ENCODE assay signal across 26 mouse cellular contexts in genomic region chr6:35759606-35760246, GRCm38 (mm10).
DNase-seq lines count a peak whose midpoint lies in the region; ATAC-seq and TF ChIP-seq lines count a peak whose summit lies in the region.
"Had no signal": no experiment of that assay in that cellular context is flagged by ENCODE, and none has a peak within 500 bp of the region (broad histone marks: within the 10 kb centered on the region; RNA-seq: fewer than 3 reads in every experiment).

No protein-coding gene starts in this region.

- H3K36me3 ChIP-seq in limb, embryonic 12.5 days: no peaks in the 10 kb centered on the region
- no peaks in the 10 kb centered on the region for H3K36me3 ChIP-seq in limb, embryonic 10.5 days
- no peaks in the 10 kb centered on the region for H3K36me3 ChIP-seq in forebrain, embryonic 15.5 days
- H3K36me3 ChIP-seq in hindbrain, embryonic 16.5 days (ENCODE audit: control insufficient read depth, insufficient read depth, low read length): no peaks in the 10 kb centered on the region
- H3K36me3 ChIP-seq: embryonic facial prominence, embryonic 12.5 days; G1E; heart, embryonic 15.5 days; midbrain, embryonic 12.5 days had no signal

- H3K27ac ChIP-seq in limb, embryonic 12.5 days: no peak overlapping the region
- no peak overlapping the region for H3K27ac ChIP-seq in limb, embryonic 10.5 days
- H3K27ac ChIP-seq in forebrain, embryonic 15.5 days (replicated peaks): no peak overlapping the region
- H3K27ac ChIP-seq in hindbrain, embryonic 16.5 days (ENCODE audit: low read depth, low read length): no peak overlapping the region
- H3K27ac ChIP-seq: embryonic facial prominence, embryonic 12.5 days; heart, embryonic 15.5 days; macrophage; midbrain, embryonic 12.5 days had no signal

- WGBS in limb, embryonic 12.5 days: 61% methylated on average over 3 of the region's 3 CpGs
- WGBS in limb, embryonic 10.5 days: 76% methylated on average over 3 of the region's 3 CpGs
- 38% methylated on average over 3 of the region's 3 CpGs for WGBS in forebrain, embryonic 15.5 days
- WGBS in hindbrain, embryonic 16.5 days: 63% methylated on average over 3 of the region's 3 CpGs

- no peak for TF ChIP-seq POLR2A in brain, embryonic 14.5 days (IDR thresholded peaks at IDR 0.05; ENCODE audit: borderline replicate concordance, extremely low read depth, insufficient read depth, insufficient read length, poor library complexity, severe bottlenecking)

- no peak overlapping the region for H3K4me2 ChIP-seq in limb, embryonic 12.5 days
- no peak overlapping the region for H3K4me2 ChIP-seq in forebrain, embryonic 15.5 days (replicated peaks)
- no peak overlapping the region for H3K4me2 ChIP-seq in hindbrain, embryonic 16.5 days (ENCODE audit: low read length)
- H3K4me2 ChIP-seq: embryonic facial prominence, embryonic 12.5 days; heart, embryonic 15.5 days; liver, embryonic 11.5 days; midbrain, embryonic 12.5 days had no signal

- ATAC-seq in limb, embryonic 12.5 days (ENCODE audit: insufficient number of reproducible peaks, insufficient read depth, low FRiP score, low TSS enrichment, low read depth): 0 out of 2 replicates have a peak, but pooled peaks have one; percentile 31
- 0 out of 2 replicates have a peak, but pooled peaks have one; percentile 32 for ATAC-seq in forebrain, embryonic 15.5 days (replicated peaks)
- ATAC-seq in hindbrain, embryonic 16.5 days: peak; percentile 74
- ATAC-seq: liver, postnatal 0 days; lung, postnatal 0 days; Patski had no signal

- no peak overlapping the region for H3K4me3 ChIP-seq in limb, embryonic 12.5 days (replicated peaks)
- H3K4me3 ChIP-seq in limb, embryonic 10.5 days: no peak overlapping the region
- H3K4me3 ChIP-seq in forebrain, embryonic 15.5 days: no peak overlapping the region
- H3K4me3 ChIP-seq in hindbrain, embryonic 16.5 days (ENCODE audit: low read length): no peak overlapping the region
- H3K4me3 ChIP-seq: embryonic facial prominence, embryonic 12.5 days; heart, embryonic 15.5 days; midbrain, embryonic 12.5 days had no signal

- TF ChIP-seq CTCF in brain, embryonic 14.5 days (IDR thresholded peaks at IDR 0.05; ENCODE audit: borderline replicate concordance, extremely low read depth, insufficient read depth, insufficient read length): no peak

- no peak overlapping the region for H3K9ac ChIP-seq in limb, embryonic 12.5 days (replicated peaks)
- H3K9ac ChIP-seq in forebrain, embryonic 15.5 days (replicated peaks): no peak overlapping the region
- H3K9ac ChIP-seq in hindbrain, embryonic 16.5 days (ENCODE audit: low read depth, low read length): no peak overlapping the region
- H3K9ac ChIP-seq: embryonic facial prominence, embryonic 12.5 days; heart, embryonic 15.5 days; liver, postnatal 0 days; midbrain, embryonic 12.5 days had no signal

- no peaks in the 10 kb centered on the region; the same call in 1 of the 2 replicates for H3K4me1 ChIP-seq in limb, embryonic 12.5 days (replicated peaks)
- H3K4me1 ChIP-seq in limb, embryonic 10.5 days: peaks cover 10% of the 10 kb centered on the region
- no peaks in the 10 kb centered on the region for H3K4me1 ChIP-seq in forebrain, embryonic 15.5 days
- no peaks in the 10 kb centered on the region for H3K4me1 ChIP-seq in hindbrain, embryonic 16.5 days (ENCODE audit: control insufficient read depth, insufficient read depth, low read depth, low read length)
- H3K4me1 ChIP-seq: embryonic facial prominence, embryonic 12.5 days; heart, embryonic 15.5 days had no signal

- no peak for DNase-seq in limb, embryonic 10.5 days (ENCODE audit: low spot score)
- DNase-seq in brain, embryonic 14.5 days (ENCODE audit: low read depth): peak; percentile 63
- DNase-seq in spleen, postnatal 10 days (ENCODE audit: low spot score in 2 of 2): no peak
- no peak for DNase-seq in embryo, embryonic 10.5 days (ENCODE audit: low spot score)
- DNase-seq: adrenal gland, postnatal 36 days; B cell, adult 2 months; cerebellum, adult 11-12 months; cerebellum, postnatal 14 days; heart, postnatal 36 days; kidney, adult 2 months; kidney, postnatal 10 days; liver, postnatal 0 days; right cerebral cortex, postnatal 25 days; thymus, postnatal 25 days had no signal

- H3K9me3 ChIP-seq in limb, embryonic 12.5 days: no peaks in the 10 kb centered on the region
- H3K9me3 ChIP-seq in limb, embryonic 10.5 days (replicated peaks): no peaks in the 10 kb centered on the region
- no peaks in the 10 kb centered on the region for H3K9me3 ChIP-seq in forebrain, embryonic 15.5 days
- no peaks in the 10 kb centered on the region for H3K9me3 ChIP-seq in hindbrain, embryonic 16.5 days (ENCODE audit: control insufficient read depth, low read length)
- H3K9me3 ChIP-seq: embryonic facial prominence, embryonic 12.5 days; G1E; heart, embryonic 15.5 days; midbrain, embryonic 12.5 days had no signal

- H3K27me3 ChIP-seq in limb, embryonic 12.5 days: no peaks in the 10 kb centered on the region
- no peaks in the 10 kb centered on the region for H3K27me3 ChIP-seq in limb, embryonic 10.5 days (ENCODE audit: low read depth, poor library complexity, severe bottlenecking)
- no peaks in the 10 kb centered on the region for H3K27me3 ChIP-seq in forebrain, embryonic 15.5 days
- H3K27me3 ChIP-seq in hindbrain, embryonic 16.5 days (replicated peaks; ENCODE audit: control insufficient read depth, insufficient read depth, low read length): no peaks in the 10 kb centered on the region
- H3K27me3 ChIP-seq: CH12.LX; embryonic facial prominence, embryonic 12.5 days; heart, embryonic 15.5 days; midbrain, embryonic 12.5 days had no signal
